Mouse (Mus musculus): ENCODE results near the gene Cd160. TPM values are rescaled to one million over a fixed set of nuclear protein-coding genes. Genes with fewer than 3 reads are reported as not detected.
A peak's percentile ranks its signal among the peaks of the same experiment; 100 is the strongest.

Cd160 gene
- total RNA-seq (2022) = not detected

- no peak for DNase-seq (ENCODE audit: low spot score in 2 of 2)
These were observed at the start of gene Cd160, which contains the start of gene Pdzk1 for GRCm38 (mm10) chr3:96828984-96829383. Gene Cd160, minus strand, starts transcription at chr3:96829351. Gene Pdzk1, plus strand, starts transcription at chr3:96829284.

- no peak for DNase-seq (ENCODE audit: low spot score in 2 of 2)
These were observed 45.8 kb upstream of the Cd160 start for GRCm38 (mm10) chr3:96874808-96875571.

- no peak for DNase-seq (ENCODE audit: low spot score in 2 of 2)
These were observed 43.4 kb upstream of the Cd160 start for GRCm38 (mm10) chr3:96872501-96872900.

GRCm38 (mm10) chr3:96871070-96871469 lies 41.9 kb upstream of the Cd160 start:
- DNase-seq (ENCODE audit: low spot score in 2 of 2) = no peak

- peak in 1 of 2 experiments; percentile 39 for DNase-seq (ENCODE audit: low spot score in 2 of 2)
These were observed 41.1 kb upstream of the Cd160 start for GRCm38 (mm10) chr3:96870270-96870669.

GRCm38 (mm10) chr3:96869091-96869490 lies 39.9 kb upstream of the Cd160 start:
- DNase-seq (ENCODE audit: low spot score in 2 of 2) = no peak

- DNase-seq (ENCODE audit: low spot score in 2 of 2) = no peak
These were observed 39.4 kb upstream of the Cd160 start for GRCm38 (mm10) chr3:96868566-96868965.

GRCm38 (mm10) chr3:96867863-96868262 lies 38.7 kb upstream of the Cd160 start:
- no peak for DNase-seq (ENCODE audit: low spot score in 2 of 2)

- DNase-seq (ENCODE audit: low spot score in 2 of 2) = no peak
These were observed 31.3 kb upstream of the Cd160 start for GRCm38 (mm10) chr3:96860498-96860897.

GRCm38 (mm10) chr3:96855833-96856232 lies 26.7 kb upstream of the Cd160 start:
- DNase-seq (ENCODE audit: low spot score in 2 of 2) = no peak

- DNase-seq (ENCODE audit: low spot score in 2 of 2) = no peak
These were observed 25.2 kb upstream of the Cd160 start for GRCm38 (mm10) chr3:96854376-96854775.

- DNase-seq (ENCODE audit: low spot score in 2 of 2) = no peak
These were observed 23.4 kb upstream of the Cd160 start for GRCm38 (mm10) chr3:96852561-96852960.

- no peak for DNase-seq (ENCODE audit: low spot score in 2 of 2)
These were observed 20.1 kb upstream of the Cd160 start for GRCm38 (mm10) chr3:96849168-96849727.

GRCm38 (mm10) chr3:96848470-96848869 lies 19.3 kb upstream of the Cd160 start:
- DNase-seq (ENCODE audit: low spot score in 2 of 2) = no peak

GRCm38 (mm10) chr3:96847661-96848060 lies 18.5 kb upstream of the Cd160 start:
- no peak for DNase-seq (ENCODE audit: low spot score in 2 of 2)

GRCm38 (mm10) chr3:96846985-96847384 lies 17.8 kb upstream of the Cd160 start:
- DNase-seq (ENCODE audit: low spot score in 2 of 2) = no peak

- no peak for DNase-seq (ENCODE audit: low spot score in 2 of 2)
These were observed 16.7 kb upstream of the Cd160 start for GRCm38 (mm10) chr3:96845806-96846205.

GRCm38 (mm10) chr3:96845191-96845590 lies 16.0 kb upstream of the Cd160 start:
- no peak for DNase-seq (ENCODE audit: low spot score in 2 of 2)

GRCm38 (mm10) chr3:96838996-96839645 lies 10.0 kb upstream of the Cd160 start:
- DNase-seq (ENCODE audit: low spot score in 2 of 2) = no peak

GRCm38 (mm10) chr3:96836414-96836813 lies 7.3 kb upstream of the Cd160 start:
- no peak for DNase-seq (ENCODE audit: low spot score in 2 of 2)

GRCm38 (mm10) chr3:96834587-96835348 lies 5.6 kb upstream of the Cd160 start:
- DNase-seq (ENCODE audit: low spot score in 2 of 2) = no peak

- no peak for DNase-seq (ENCODE audit: low spot score in 2 of 2)
These were observed 3.8 kb upstream of the Cd160 start for GRCm38 (mm10) chr3:96832930-96833329.

Measured in left cerebral cortex, adult 8-10 months (tissue).